Mouse (Mus musculus): ENCODE results near the gene Aco2. TPM values are rescaled to one million over a fixed set of nuclear protein-coding genes. Genes with fewer than 3 reads are reported as not detected.
A peak's percentile ranks its signal among the peaks of the same experiment; 100 is the strongest.

Aco2 gene
- polyA plus RNA-seq, 1 experiment from 2014 or later = 287 TPM

- WGBS = under 1% methylated on average over 44 of the region's 44 CpGs
- Histone ChIP-seq H3K27ac (replicated peaks) (peak within 1 kb of the TSS; percentile 97), H3K9me3 (no peaks in the 10 kb centered on the region), H3K4me3 (peak within 1 kb of the TSS; percentile 95), H3K4me1 (replicated peaks) (peaks cover 43% of the 10 kb centered on the region), H3K9ac (peak within 1 kb of the TSS; percentile 88), H3K4me2 (peak within 1 kb of the TSS; percentile 89), H3K27me3 (no peaks in the 10 kb centered on the region), H3K36me3 (no peaks in the 10 kb centered on the region)
- 0 out of 2 replicates have a peak, but pooled peaks have one; percentile 5 for ATAC-seq (ENCODE audit: low FRiP score, low read depth)
Observed at GRCm38 (mm10) chr15:81858517-81859329, 13.4 kb upstream of the Aco2 start, which contains the start of gene Tob2. TSS of gene Tob2 (minus strand) at chr15:81858796.

DNA sequence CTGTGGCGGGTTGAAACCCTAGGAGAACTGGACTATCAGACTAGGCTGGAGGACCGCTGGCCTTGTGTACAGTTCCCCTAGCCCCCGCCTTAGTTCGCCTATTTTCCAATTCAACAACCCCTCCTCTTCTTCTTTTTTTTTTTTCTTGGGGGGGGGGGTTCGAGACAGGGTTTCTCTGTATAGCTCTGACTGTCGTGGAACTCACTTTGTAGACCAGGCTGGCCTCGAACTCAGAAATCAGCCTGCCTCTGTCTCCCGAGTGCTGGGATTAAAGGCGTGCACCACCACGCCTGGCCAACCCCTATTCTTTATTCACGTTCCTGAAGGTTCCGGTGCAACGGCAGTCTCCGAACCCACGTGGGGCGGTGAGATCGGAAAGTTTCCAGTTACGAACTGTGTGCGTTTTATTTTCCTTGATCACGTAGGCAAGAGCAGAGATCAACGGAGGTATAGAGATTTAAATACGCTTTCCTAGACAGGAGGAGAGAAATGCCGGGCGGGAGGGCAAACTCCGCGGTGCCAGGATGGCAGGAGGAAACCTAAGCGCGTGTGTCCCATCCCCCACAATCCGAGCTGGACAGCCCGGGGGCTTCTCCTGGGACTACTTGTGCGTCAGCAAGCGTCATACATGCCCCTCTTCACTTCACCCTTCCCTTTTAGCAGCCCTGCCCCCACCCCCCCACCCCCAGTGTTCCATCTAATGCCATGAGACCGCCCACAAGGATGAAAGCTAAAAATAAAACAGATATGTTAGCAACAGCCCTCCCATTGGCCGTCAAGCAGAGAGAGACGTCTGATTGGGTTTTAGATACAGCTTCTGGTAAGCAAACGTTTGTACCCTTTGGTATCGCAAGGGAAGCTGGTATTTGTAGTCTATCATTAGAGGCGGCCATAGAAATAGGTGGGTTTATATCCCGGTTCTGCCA, 12.5 kb upstream of the Aco2 start:
- Histone ChIP-seq H3K36me3 (peaks cover 3% of the 10 kb centered on the region; the same call in 1 of the 2 replicates), H3K4me1 (replicated peaks) (peaks cover 43% of the 10 kb centered on the region), H3K4me3 (peak overlapping the region; percentile 95), H3K4me2 (peak overlapping the region; percentile 89), H3K27me3 (no peaks in the 10 kb centered on the region), H3K9me3 (no peaks in the 10 kb centered on the region), H3K27ac (replicated peaks) (peak overlapping the region; percentile 97), H3K9ac (peak overlapping the region; percentile 64)
- peak; percentile 85 for ATAC-seq (ENCODE audit: low FRiP score, low read depth)
- WGBS = under 1% methylated on average over 39 of the region's 39 CpGs

- Histone ChIP-seq H3K27ac (replicated peaks) (peak overlapping the region; percentile 97), H3K9ac (peak overlapping the region; percentile 25; the same call in 1 of the 2 replicates), H3K4me1 (replicated peaks) (peaks cover 36% of the 10 kb centered on the region), H3K4me3 (peak overlapping the region; percentile 95), H3K4me2 (peak overlapping the region; percentile 89), H3K36me3 (peaks cover 11% of the 10 kb centered on the region), H3K27me3 (no peaks in the 10 kb centered on the region), H3K9me3 (no peaks in the 10 kb centered on the region)
- 43% methylated on average over 8 of the region's 8 CpGs for WGBS
- ATAC-seq (ENCODE audit: low FRiP score, low read depth) = no peak
Observed at GRCm38 (mm10) chr15:81860471-81861135, 11.5 kb upstream of the Aco2 start.

GRCm38 (mm10) chr15:81864238-81864637, 7.9 kb upstream of the Aco2 start:
- no peak overlapping the region for H3K27ac ChIP-seq (replicated peaks)
- 98% methylated on average over 7 of the region's 7 CpGs for WGBS
- no peak overlapping the region for H3K4me3 ChIP-seq
- no peak overlapping the region for H3K9ac ChIP-seq
- ATAC-seq (ENCODE audit: low FRiP score, low read depth) = no peak
- H3K27me3 ChIP-seq = no peaks in the 10 kb centered on the region
- peaks cover 11% of the 10 kb centered on the region for H3K4me1 ChIP-seq (replicated peaks)
- peaks cover 46% of the 10 kb centered on the region for H3K36me3 ChIP-seq
- no peaks in the 10 kb centered on the region for H3K9me3 ChIP-seq
- H3K4me2 ChIP-seq = no peak overlapping the region

GRCm38 (mm10) chr15:81869985-81870384, 2.1 kb upstream of the Aco2 start:
- Histone ChIP-seq H3K27me3 (no peaks in the 10 kb centered on the region), H3K4me1 (replicated peaks) (peaks cover 32% of the 10 kb centered on the region), H3K4me3 (no peak overlapping the region), H3K27ac (replicated peaks) (no peak overlapping the region), H3K36me3 (peaks cover 55% of the 10 kb centered on the region), H3K9ac (no peak overlapping the region), H3K9me3 (no peaks in the 10 kb centered on the region), H3K4me2 (no peak overlapping the region)
- ATAC-seq (ENCODE audit: low FRiP score, low read depth) = no peak
- WGBS = 97% methylated on average over 5 of the region's 5 CpGs

GRCm38 (mm10) chr15:81871604-81872261, 376 bp upstream of the Aco2 start, which contains the start of gene Phf5a:
TSS of gene Phf5a (minus strand) at chr15:81871911.
- Histone ChIP-seq H3K4me3 (peak within 1 kb of the TSS; percentile 87), H3K36me3 (peaks cover 39% of the 10 kb centered on the region), H3K9me3 (no peaks in the 10 kb centered on the region), H3K9ac (peak within 1 kb of the TSS; percentile 88), H3K4me2 (peak within 1 kb of the TSS; percentile 73), H3K27me3 (no peaks in the 10 kb centered on the region), H3K27ac (replicated peaks) (peak within 1 kb of the TSS; percentile 98), H3K4me1 (replicated peaks) (peaks cover 39% of the 10 kb centered on the region)
- ATAC-seq (ENCODE audit: low FRiP score, low read depth) = peak; percentile 87
- under 1% methylated on average over 30 of the region's 30 CpGs for WGBS

DNA sequence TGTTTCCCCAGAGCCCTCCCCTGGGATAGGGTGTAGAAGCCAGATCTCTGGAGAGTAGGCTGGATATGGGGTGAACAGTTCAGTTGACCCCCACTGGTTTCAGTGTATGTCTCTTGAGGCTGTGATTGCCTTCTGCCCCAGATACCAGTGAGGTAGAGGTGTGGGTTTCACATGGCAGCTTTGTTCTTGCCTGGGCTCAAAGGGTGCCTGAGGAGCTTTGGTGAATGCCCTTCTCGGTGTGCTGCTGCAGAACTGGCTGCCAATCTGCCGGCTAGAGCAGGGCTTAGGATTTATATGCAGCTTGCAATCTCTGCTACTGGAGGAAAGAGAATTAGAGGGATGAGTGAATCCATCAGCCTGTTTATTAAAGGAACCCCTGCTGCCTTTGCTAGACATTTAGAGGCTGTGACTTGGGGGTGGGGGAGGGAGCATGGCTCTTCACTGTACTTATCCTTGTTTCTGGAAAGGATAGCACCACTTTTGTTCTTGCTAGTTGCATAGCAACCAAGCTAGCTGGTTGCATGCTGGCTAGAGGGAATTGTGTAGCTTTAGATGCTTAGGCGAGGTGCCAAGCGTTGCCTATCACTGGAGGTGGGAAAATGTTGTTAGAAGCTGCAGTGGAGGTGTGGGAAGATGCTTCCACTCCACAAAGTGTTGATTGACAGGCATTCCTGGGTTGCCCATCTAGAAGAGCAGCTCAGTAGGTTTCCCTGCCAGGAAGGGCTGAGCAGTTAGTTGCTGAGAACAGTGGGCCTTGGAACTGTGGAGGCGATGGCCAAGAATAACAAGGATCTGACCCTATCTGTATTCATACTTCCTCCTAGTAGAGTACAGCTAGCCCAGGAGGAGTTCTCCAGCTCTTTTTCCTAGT, 7.7 kb downstream of the Aco2 start:
- ATAC-seq (ENCODE audit: low FRiP score, low read depth) = peak; percentile 92
- H3K4me1 ChIP-seq (replicated peaks) = peaks cover 34% of the 10 kb centered on the region
- H3K4me3 ChIP-seq = no peak overlapping the region
- no peaks in the 10 kb centered on the region for H3K27me3 ChIP-seq
- H3K9ac ChIP-seq = peak overlapping the region; percentile 28; the same call in 1 of the 2 replicates
- no peaks in the 10 kb centered on the region for H3K36me3 ChIP-seq
- H3K4me2 ChIP-seq = peak overlapping the region; percentile 37
- 30% methylated on average over 5 of the region's 5 CpGs for WGBS
- no peaks in the 10 kb centered on the region for H3K9me3 ChIP-seq
- peak overlapping the region; percentile 91 for H3K27ac ChIP-seq (replicated peaks)

- peaks cover 25% of the 10 kb centered on the region for H3K4me1 ChIP-seq (replicated peaks)
- no peak overlapping the region for H3K27ac ChIP-seq (replicated peaks)
- H3K9ac ChIP-seq = no peak overlapping the region
- no peaks in the 10 kb centered on the region for H3K27me3 ChIP-seq
- WGBS = 87% methylated on average over 3 of the region's 3 CpGs
- no peak overlapping the region for H3K4me2 ChIP-seq
- no peak for ATAC-seq (ENCODE audit: low FRiP score, low read depth)
- no peaks in the 10 kb centered on the region for H3K9me3 ChIP-seq
- no peak overlapping the region for H3K4me3 ChIP-seq
- H3K36me3 ChIP-seq = no peaks in the 10 kb centered on the region
Observed at GRCm38 (mm10) chr15:81882348-81882747, 10.2 kb downstream of the Aco2 start.

DNA sequence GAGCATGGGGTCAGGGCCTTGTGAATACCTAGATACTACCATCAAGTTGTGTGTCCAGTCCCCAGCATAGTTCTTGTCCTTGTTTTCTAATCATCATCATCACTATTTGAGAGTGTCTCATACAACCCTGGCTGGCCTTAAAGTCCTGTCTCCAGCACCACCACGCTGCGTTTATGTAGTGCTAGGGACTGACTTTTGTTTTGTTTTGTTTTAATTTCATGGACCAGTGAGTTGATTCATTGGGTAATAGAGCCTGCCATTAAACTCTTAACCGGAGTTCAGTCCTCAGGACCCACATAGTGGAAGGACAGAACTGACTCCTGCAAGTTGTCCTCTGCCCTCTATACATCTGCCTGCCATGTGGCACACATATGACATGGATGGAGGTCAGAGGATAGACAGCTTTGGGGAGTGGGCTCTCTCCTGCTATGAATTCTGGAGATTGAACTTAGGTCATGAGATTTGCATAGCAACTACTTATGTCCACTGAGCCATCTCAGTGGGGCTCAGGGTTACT, 13.4 kb downstream of the Aco2 start:
- Histone ChIP-seq H3K4me1 (replicated peaks) (peaks cover 6% of the 10 kb centered on the region), H3K4me2 (no peak overlapping the region), H3K9ac (no peak overlapping the region), H3K4me3 (no peak overlapping the region), H3K9me3 (no peaks in the 10 kb centered on the region), H3K36me3 (peaks cover 13% of the 10 kb centered on the region), H3K27ac (replicated peaks) (no peak overlapping the region), H3K27me3 (no peaks in the 10 kb centered on the region)
- ATAC-seq (ENCODE audit: low FRiP score, low read depth) = no peak
- WGBS = 63% methylated on average over 3 of the region's 3 CpGs

DNA sequence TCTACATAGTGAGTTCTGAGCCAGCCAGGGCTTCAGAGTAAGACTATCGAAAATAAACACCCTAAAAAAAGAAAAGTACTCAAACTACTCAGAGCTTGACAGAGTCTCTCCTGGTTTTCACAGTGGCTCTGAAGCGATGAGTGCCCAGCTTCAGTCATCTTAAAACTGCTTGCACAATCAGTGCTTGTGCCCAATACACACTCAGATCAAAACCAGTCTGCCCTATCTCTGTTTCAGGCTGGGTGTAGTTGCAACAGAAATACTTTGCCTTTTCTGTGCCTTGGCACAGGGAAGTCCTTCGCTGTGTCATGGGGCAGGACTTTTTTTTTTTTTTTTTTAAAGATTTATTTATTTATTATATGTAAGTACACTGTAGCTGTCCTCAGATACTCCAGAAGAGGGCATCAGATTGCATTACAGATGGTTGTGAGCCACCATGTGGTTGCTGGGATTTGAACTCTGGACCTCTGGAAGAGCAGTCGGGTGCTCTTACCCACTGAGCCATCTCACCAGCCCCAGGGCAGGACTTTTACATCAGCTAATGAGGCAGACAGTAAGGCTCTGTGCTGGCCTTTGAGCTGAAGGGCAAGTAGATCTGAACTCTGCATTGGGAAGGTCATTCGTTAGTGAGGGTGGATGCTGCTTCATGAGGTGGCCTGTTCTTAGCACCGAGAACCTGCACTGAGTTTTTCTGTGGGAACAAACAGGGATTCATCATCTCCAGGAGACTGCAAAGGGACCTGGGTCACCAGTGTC, 14.9 kb downstream of the Aco2 start:
- 94% methylated on average over 6 of the region's 6 CpGs for WGBS
- H3K4me3 ChIP-seq = no peak overlapping the region
- ATAC-seq (ENCODE audit: low FRiP score, low read depth) = no peak
- H3K9me3 ChIP-seq = no peaks in the 10 kb centered on the region
- no peak overlapping the region for H3K27ac ChIP-seq (replicated peaks)
- no peak overlapping the region for H3K4me2 ChIP-seq
- no peaks in the 10 kb centered on the region for H3K27me3 ChIP-seq
- H3K9ac ChIP-seq = no peak overlapping the region
- no peaks in the 10 kb centered on the region for H3K4me1 ChIP-seq (replicated peaks)
- peaks cover 26% of the 10 kb centered on the region for H3K36me3 ChIP-seq

Data from hindbrain, embryonic 15.5 days (tissue).